Mouse (Mus musculus): ENCODE measurements around the gene Cfap45. TPM values are rescaled to one million over a fixed set of nuclear protein-coding genes. Genes with fewer than 3 reads are reported as not detected.

The Cfap45 gene
- polyA plus RNA-seq, 1 experiment from 2014 or later: 3.0 TPM

DNA sequence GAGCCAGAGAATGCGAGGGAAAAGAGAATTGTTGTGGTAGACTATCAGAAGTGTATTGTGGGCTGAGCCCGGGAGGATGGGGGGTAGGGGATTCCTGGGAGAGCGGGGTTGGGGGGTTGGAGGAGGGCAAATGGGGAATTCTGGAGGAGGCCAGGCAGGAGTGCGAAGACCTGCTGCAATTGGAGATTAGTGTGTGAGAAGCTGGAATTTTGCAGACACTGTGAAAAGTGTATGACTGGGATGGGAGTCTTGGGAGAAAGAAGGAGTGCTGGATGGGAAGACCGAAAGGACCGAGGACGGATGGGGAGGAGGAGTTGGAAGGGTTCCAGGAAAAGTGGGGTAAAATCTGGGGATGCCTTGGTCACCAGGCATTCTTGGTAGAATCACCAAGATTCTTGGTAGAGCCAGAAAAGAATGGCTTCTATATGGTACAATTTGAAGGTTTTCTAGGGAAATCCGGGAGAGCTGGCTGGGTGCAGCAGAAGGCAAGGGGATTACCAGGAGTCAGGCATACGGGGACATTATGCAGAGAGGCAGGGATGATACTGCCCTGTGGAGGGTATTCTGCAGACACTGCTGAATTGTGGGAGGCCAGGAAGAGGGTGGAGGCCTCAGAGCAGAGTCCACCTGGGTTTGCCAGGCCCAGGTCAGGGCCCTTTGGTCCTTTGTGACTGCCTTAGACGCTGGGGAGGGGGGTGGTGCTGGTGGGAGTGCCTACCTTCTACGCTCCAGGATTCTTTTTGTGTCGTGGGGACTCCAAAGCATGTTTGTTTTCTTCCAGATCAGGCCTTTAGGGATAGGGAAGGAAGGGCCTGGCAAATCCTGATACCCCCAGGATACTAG, 37.9 kb upstream of the Cfap45 start:
- Histone ChIP-seq H3K27me3 (replicated peaks; ENCODE audit: control insufficient read depth, insufficient read depth, low read length) (no peaks in the 10 kb centered on the region), H3K4me1 (replicated peaks; ENCODE audit: control insufficient read depth, insufficient read depth, low read length) (peaks cover 58% of the 10 kb centered on the region), H3K27ac (ENCODE audit: low read length) (peak overlapping the region; percentile 31), H3K9ac (replicated peaks; ENCODE audit: low read depth, low read length) (peak overlapping the region; percentile 71), H3K9me3 (ENCODE audit: control insufficient read depth, low read length) (no peaks in the 10 kb centered on the region), H3K4me3 (replicated peaks; ENCODE audit: low read length) (peak overlapping the region; percentile 52), H3K36me3 (ENCODE audit: control insufficient read depth, insufficient read depth) (no peaks in the 10 kb centered on the region), H3K4me2 (ENCODE audit: low read length) (peak overlapping the region; percentile 89)
- WGBS: under 1% methylated on average over 12 of the region's 12 CpGs
- peak; percentile 12 for ATAC-seq

DNA sequence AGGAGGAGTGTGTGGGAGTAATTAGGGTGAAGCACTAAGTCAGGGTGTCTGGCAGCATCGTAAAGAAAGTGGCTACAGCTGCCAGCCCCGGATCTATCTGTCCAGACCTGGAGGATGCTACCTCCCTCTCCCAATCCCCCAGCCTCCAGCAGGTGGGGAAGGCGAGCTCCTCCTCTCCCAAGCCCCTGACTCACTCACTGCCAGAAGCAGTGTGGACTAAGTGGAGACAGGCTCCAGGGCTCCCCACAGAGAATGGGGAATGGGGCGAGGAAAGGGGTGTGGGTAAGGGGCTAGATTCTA, 37.3 kb upstream of the Cfap45 start:
- Histone ChIP-seq H3K27me3 (replicated peaks; ENCODE audit: control insufficient read depth, insufficient read depth, low read length) (no peaks in the 10 kb centered on the region), H3K36me3 (ENCODE audit: control insufficient read depth, insufficient read depth) (no peaks in the 10 kb centered on the region), H3K4me3 (replicated peaks; ENCODE audit: low read length) (peak overlapping the region; percentile 52), H3K9me3 (ENCODE audit: control insufficient read depth, low read length) (no peaks in the 10 kb centered on the region), H3K4me2 (ENCODE audit: low read length) (peak overlapping the region; percentile 89), H3K9ac (replicated peaks; ENCODE audit: low read depth, low read length) (peak overlapping the region; percentile 71), H3K4me1 (replicated peaks; ENCODE audit: control insufficient read depth, insufficient read depth, low read length) (peaks cover 60% of the 10 kb centered on the region), H3K27ac (ENCODE audit: low read length) (peak overlapping the region; percentile 31; the same call in 1 of the 2 replicates)
- WGBS: 8% methylated on average over 4 of the region's 4 CpGs
- ATAC-seq: no peak

DNA sequence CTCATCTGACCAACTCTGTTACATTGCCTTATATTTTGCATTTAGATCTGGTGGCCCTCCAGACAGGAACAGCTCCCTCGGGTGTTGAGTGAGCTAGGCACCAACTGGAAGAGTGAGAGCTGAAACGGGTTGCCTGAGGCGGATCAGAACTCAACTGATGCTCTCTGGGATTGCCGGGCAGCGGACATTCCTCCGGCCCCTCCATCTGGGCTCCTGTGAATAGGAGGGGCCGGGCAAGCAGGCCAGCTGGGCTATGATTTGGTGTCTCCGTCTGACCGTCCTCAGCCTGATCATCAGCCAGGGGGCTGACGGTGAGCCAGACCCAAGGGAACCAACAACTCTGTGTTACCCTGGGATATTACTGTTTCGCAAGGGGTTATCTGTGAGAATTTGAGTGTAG, 36.4 kb upstream of the Cfap45 start:
- H3K27me3 ChIP-seq (replicated peaks; ENCODE audit: control insufficient read depth, insufficient read depth, low read length): no peaks in the 10 kb centered on the region
- H3K4me1 ChIP-seq (replicated peaks; ENCODE audit: control insufficient read depth, insufficient read depth, low read length): peaks cover 62% of the 10 kb centered on the region
- no peak for ATAC-seq
- 18% methylated on average over 11 of the region's 11 CpGs for WGBS
- peak overlapping the region; percentile 89 for H3K4me2 ChIP-seq (ENCODE audit: low read length)
- H3K27ac ChIP-seq (ENCODE audit: low read length): no peak overlapping the region
- no peaks in the 10 kb centered on the region for H3K36me3 ChIP-seq (ENCODE audit: control insufficient read depth, insufficient read depth)
- peak overlapping the region; percentile 40 for H3K9ac ChIP-seq (replicated peaks; ENCODE audit: low read depth, low read length)
- peak overlapping the region; percentile 52 for H3K4me3 ChIP-seq (replicated peaks; ENCODE audit: low read length)
- H3K9me3 ChIP-seq (ENCODE audit: control insufficient read depth, low read length): no peaks in the 10 kb centered on the region

DNA sequence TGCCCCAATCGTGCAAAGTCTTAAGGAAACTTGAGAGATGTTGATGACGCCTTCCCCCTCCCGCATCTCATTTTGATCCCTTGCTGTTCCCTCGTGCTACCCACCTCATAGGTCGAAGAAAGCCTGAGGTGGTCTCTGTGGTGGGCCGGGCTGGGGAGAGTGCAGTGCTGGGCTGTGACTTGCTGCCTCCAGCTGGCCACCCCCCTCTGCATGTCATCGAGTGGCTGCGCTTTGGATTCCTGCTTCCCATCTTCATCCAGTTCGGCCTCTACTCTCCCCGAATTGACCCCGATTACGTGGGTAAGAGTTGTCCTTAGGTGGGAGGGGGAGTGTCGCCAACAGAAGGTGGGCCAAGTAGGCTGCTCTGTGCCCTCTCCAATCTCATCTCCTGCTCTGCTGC, 35.9 kb upstream of the Cfap45 start:
- peak overlapping the region; percentile 89 for H3K4me2 ChIP-seq (ENCODE audit: low read length)
- H3K4me3 ChIP-seq (replicated peaks; ENCODE audit: low read length): peak overlapping the region; percentile 52
- no peaks in the 10 kb centered on the region for H3K9me3 ChIP-seq (ENCODE audit: control insufficient read depth, low read length)
- ATAC-seq: no peak
- peaks cover 62% of the 10 kb centered on the region for H3K4me1 ChIP-seq (replicated peaks; ENCODE audit: control insufficient read depth, insufficient read depth, low read length)
- WGBS: 46% methylated on average over 13 of the region's 13 CpGs
- peak overlapping the region; percentile 40 for H3K9ac ChIP-seq (replicated peaks; ENCODE audit: low read depth, low read length)
- H3K36me3 ChIP-seq (ENCODE audit: control insufficient read depth, insufficient read depth): no peaks in the 10 kb centered on the region
- no peaks in the 10 kb centered on the region for H3K27me3 ChIP-seq (replicated peaks; ENCODE audit: control insufficient read depth, insufficient read depth, low read length)
- H3K27ac ChIP-seq (ENCODE audit: low read length): no peak overlapping the region

DNA sequence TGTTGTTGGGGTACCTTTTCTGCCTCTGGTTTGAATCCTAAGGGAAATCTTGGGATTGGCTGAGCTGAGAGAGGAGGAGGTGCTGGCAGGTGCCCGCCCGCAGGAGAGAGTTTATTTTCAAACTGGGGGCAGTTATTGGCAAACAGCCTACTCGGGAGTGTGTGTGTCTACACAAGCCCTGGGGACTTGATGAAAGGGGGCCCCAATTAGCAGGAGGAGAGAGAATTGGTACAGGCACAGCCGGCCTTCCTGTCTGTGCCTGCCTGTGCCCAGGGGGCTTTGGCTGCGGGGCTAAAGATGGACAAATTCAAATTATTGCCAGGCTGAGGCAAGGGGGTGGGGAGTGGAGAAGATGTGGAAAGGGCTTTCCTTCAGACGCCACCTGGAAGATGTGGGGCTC, 34.8 kb upstream of the Cfap45 start:
- Histone ChIP-seq H3K9me3 (ENCODE audit: control insufficient read depth, low read length) (no peaks in the 10 kb centered on the region), H3K9ac (replicated peaks; ENCODE audit: low read depth, low read length) (peak overlapping the region; percentile 40), H3K27ac (ENCODE audit: low read length) (peak overlapping the region; percentile 14; the same call in 1 of the 2 replicates), H3K4me3 (replicated peaks; ENCODE audit: low read length) (peak overlapping the region; percentile 52), H3K4me2 (ENCODE audit: low read length) (peak overlapping the region; percentile 89), H3K27me3 (replicated peaks; ENCODE audit: control insufficient read depth, insufficient read depth, low read length) (no peaks in the 10 kb centered on the region), H3K36me3 (ENCODE audit: control insufficient read depth, insufficient read depth) (no peaks in the 10 kb centered on the region), H3K4me1 (replicated peaks; ENCODE audit: control insufficient read depth, insufficient read depth, low read length) (peaks cover 68% of the 10 kb centered on the region)
- WGBS: 4% methylated on average over 6 of the region's 6 CpGs
- ATAC-seq: no peak

DNA sequence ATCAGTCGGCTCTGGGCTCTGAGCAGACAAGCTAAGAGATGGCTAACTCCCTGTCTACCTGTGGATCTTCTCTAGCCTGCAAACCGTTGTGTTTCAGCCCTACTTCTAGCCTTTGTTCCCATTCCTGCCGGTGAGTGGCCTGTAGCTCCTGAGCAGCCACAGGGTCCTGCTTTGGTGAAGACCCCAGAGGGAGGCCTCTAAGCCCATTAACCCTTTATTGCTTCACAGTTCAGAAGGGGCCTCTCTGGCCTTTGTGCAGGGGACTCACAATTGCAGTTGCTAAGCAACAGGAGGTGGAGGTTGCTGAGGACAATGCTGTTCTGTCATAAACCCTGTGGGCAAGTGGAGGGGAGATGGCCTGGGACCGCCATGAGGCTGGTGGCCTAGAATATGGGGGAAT, 34.4 kb upstream of the Cfap45 start:
- H3K4me1 ChIP-seq (replicated peaks; ENCODE audit: control insufficient read depth, insufficient read depth, low read length): peaks cover 64% of the 10 kb centered on the region
- WGBS: 8% methylated on average over 4 of the region's 4 CpGs
- no peak overlapping the region; the same call in 1 of the 2 replicates for H3K27ac ChIP-seq (ENCODE audit: low read length)
- no peaks in the 10 kb centered on the region for H3K36me3 ChIP-seq (ENCODE audit: control insufficient read depth, insufficient read depth)
- no peaks in the 10 kb centered on the region for H3K9me3 ChIP-seq (ENCODE audit: control insufficient read depth, low read length)
- ATAC-seq: no peak
- peak overlapping the region; percentile 89 for H3K4me2 ChIP-seq (ENCODE audit: low read length)
- peak overlapping the region; percentile 40 for H3K9ac ChIP-seq (replicated peaks; ENCODE audit: low read depth, low read length)
- H3K27me3 ChIP-seq (replicated peaks; ENCODE audit: control insufficient read depth, insufficient read depth, low read length): no peaks in the 10 kb centered on the region
- peak overlapping the region; percentile 52 for H3K4me3 ChIP-seq (replicated peaks; ENCODE audit: low read length)

DNA sequence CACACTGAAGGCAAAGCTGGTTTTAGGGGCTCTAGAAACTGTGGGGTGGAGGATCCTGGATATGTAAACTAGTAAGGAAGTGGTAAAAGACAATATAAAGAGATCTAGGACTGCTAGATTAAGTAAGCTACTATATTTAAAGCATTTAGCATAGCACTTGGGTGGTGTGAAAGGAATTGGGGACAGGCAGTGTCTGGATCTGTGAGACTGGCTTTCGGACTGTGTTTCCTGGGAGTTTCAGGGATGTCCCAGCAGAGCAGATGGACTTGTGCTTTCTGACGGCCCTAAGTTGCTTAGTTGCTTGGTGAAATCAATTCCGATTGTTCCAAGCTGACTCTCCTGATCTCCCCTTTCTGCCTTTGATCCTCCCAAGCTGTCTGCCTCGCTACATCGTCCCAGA, 34.0 kb upstream of the Cfap45 start:
- no peaks in the 10 kb centered on the region for H3K27me3 ChIP-seq (replicated peaks; ENCODE audit: control insufficient read depth, insufficient read depth, low read length)
- peaks cover 61% of the 10 kb centered on the region for H3K4me1 ChIP-seq (replicated peaks; ENCODE audit: control insufficient read depth, insufficient read depth, low read length)
- peak overlapping the region; percentile 40; the same call in 1 of the 2 replicates for H3K9ac ChIP-seq (replicated peaks; ENCODE audit: low read depth, low read length)
- peak overlapping the region; percentile 89 for H3K4me2 ChIP-seq (ENCODE audit: low read length)
- no peak for ATAC-seq
- H3K36me3 ChIP-seq (ENCODE audit: control insufficient read depth, insufficient read depth): no peaks in the 10 kb centered on the region
- H3K9me3 ChIP-seq (ENCODE audit: control insufficient read depth, low read length): no peaks in the 10 kb centered on the region
- peak overlapping the region; percentile 52 for H3K4me3 ChIP-seq (replicated peaks; ENCODE audit: low read length)
- 19% methylated on average over 5 of the region's 5 CpGs for WGBS
- no peak overlapping the region for H3K27ac ChIP-seq (ENCODE audit: low read length)

DNA sequence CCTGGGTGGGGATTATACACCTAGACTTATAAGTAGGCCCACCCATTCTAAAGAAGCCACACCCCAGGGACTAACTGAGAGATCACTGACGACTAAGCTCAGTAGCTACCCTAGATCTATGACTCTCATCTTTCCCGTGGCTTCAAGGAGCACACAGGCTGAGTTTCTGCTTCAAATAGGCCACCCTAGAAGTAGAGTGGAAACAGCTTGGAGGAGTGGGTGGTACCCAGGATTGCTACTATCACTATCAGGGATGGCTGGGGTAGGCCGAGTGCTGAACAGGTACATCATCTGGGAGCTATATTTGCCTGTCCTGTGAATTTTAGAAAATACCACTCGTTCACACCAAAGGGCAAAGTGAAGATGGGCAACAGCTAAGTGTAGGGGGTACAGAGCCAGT, 32.7 kb upstream of the Cfap45 start:
- 79% methylated on average over 4 of the region's 4 CpGs for WGBS
- H3K4me2 ChIP-seq (ENCODE audit: low read length): no peak overlapping the region

DNA sequence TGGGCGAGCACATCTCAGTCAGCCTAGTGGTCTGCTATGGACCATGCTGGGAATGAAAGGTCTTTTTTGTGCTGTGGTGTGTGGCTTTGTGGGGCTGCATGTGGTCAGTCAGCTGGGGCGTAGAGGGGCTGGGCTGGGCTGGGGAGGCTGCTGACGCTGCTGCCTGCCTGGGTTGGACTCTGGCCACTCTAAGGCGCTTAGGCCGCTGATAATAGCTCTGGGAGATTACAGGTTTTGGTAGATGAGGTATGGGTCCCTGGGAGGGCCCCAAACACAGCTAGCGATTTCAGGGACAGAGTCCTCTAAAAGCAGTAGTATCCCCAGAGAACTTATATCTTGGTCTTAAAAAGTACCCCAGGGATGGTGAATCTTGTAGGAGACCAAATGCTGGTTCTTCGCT, 31.8 kb upstream of the Cfap45 start:
- WGBS: 74% methylated on average over 7 of the region's 7 CpGs
- ATAC-seq: no peak
- no peaks in the 10 kb centered on the region for H3K27me3 ChIP-seq (replicated peaks; ENCODE audit: control insufficient read depth, insufficient read depth, low read length)
- no peak overlapping the region for H3K4me2 ChIP-seq (ENCODE audit: low read length)
- peaks cover 5% of the 10 kb centered on the region; the same call in 1 of the 2 replicates for H3K36me3 ChIP-seq (ENCODE audit: control insufficient read depth, insufficient read depth)
- H3K9me3 ChIP-seq (ENCODE audit: control insufficient read depth, low read length): no peaks in the 10 kb centered on the region
- no peak overlapping the region for H3K27ac ChIP-seq (ENCODE audit: low read length)
- H3K4me3 ChIP-seq (replicated peaks; ENCODE audit: low read length): no peak overlapping the region
- H3K9ac ChIP-seq (replicated peaks; ENCODE audit: low read depth, low read length): no peak overlapping the region
- peaks cover 48% of the 10 kb centered on the region for H3K4me1 ChIP-seq (replicated peaks; ENCODE audit: control insufficient read depth, insufficient read depth, low read length)

More for the DNA sequence above, 32.7 kb upstream of the Cfap45 start:
- no peaks in the 10 kb centered on the region for H3K9me3 ChIP-seq (ENCODE audit: control insufficient read depth, low read length)
- no peak for ATAC-seq
- H3K4me3 ChIP-seq (replicated peaks; ENCODE audit: low read length): no peak overlapping the region
- H3K36me3 ChIP-seq (ENCODE audit: control insufficient read depth, insufficient read depth): no peaks in the 10 kb centered on the region; the same call in 1 of the 2 replicates
- no peak overlapping the region for H3K27ac ChIP-seq (ENCODE audit: low read length)
- H3K4me1 ChIP-seq (replicated peaks; ENCODE audit: control insufficient read depth, insufficient read depth, low read length): peaks cover 58% of the 10 kb centered on the region
- no peak overlapping the region for H3K9ac ChIP-seq (replicated peaks; ENCODE audit: low read depth, low read length)
- no peaks in the 10 kb centered on the region for H3K27me3 ChIP-seq (replicated peaks; ENCODE audit: control insufficient read depth, insufficient read depth, low read length)

Data from forebrain, embryonic 16.5 days (tissue).